Mouse (Mus musculus) thymus, postnatal 14 days (tissue): ENCODE measurements around the gene Fgf9.

ENCODE experiments used
- DNase-seq: peaks from one replicate; pipeline ENCODE4 v3.0.0; 2021

Gene Fgf9

DNA sequence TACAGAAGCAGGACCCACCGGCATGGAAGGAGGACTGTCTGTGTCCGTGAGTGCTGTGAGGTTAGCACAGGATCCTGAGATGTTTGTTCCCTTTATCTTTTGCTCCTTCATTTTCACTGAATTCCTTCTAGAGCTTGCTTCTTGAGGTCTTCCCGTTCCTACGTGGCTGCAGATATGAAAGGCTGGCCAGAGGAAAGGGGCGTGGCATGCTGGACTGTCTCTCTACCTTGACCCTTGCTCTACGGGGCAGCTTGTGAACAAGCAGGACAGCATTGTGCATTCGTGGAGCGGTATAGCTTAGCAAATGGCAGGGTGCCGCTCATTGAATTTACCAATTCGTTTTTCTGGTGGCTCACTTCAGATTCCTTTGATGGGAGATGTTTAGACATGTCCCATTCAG is 21.0 kb downstream of the Fgf9 start:
- DNase-seq = no peak

DNA sequence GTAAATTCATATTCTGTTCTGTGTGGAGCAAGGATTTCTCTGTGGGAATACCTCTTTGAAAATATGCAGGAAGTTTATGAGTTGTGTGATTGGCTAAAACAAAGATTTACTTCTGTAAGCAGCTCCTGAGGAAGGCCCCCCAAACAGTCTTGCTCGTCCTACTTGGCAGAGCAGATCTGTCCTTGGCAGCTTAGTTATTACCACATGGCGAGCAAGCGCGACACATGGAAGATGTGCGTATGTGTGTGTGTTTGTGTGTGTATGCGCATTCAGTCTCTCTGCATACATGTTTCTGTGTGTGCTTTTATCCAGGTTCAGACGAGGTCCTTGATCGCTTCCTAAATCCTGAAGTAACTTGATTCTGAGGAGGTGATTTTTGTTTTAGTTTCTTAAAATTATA is 29.3 kb downstream of the Fgf9 start:
- no peak for DNase-seq

GRCm38 (mm10) chr14:58101298-58101697 is 31.0 kb downstream of the Fgf9 start:
- no peak for DNase-seq

GRCm38 (mm10) chr14:58104266-58104665 is 33.9 kb downstream of the Fgf9 start:
- no peak for DNase-seq

GRCm38 (mm10) chr14:58105596-58105995 is 35.2 kb downstream of the Fgf9 start:
- DNase-seq = no peak

DNA sequence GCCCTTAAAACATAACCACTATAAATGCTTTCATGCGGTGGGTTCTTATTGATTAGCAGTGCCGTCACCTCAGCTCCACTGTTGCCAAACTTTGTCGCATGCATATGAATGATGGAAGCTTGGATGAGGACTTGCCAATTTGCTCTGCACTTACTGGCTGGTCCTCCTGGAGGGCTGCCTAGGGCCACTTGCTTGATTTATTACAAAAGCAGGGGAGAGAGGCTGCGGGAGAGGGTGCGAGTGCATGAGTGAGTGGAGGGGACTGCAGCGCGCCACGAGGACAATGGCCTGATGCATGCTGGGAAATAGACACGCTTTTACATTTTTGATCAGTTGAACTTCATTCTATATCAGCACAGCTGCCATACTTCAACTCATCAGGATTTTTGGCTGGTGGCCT is 39.3 kb downstream of the Fgf9 start:
- DNase-seq = no peak

DNA sequence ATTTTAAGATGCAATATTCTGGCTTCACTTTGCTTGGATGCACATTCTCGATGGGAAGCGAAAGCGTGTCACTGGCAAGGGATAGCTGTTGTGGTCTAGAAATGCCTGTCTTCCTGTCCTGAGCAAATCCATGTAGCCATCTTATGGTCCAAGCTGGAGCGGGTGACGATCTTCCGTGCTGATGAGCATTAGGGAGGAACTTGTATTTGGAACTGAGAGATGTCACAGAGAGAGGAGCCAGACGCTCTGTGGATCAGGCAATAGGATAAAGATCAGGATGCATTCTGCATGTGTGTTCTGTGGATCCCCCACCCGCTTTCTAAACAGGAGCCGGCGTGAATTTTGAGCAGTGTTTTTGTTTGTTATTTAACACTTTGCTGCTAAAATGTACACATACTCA is 41.2 kb downstream of the Fgf9 start:
- DNase-seq = no peak

GRCm38 (mm10) chr14:58112341-58112740 is 42.0 kb downstream of the Fgf9 start:
- no peak for DNase-seq

- DNase-seq = no peak
Observed at GRCm38 (mm10) chr14:58113180-58113579, 42.8 kb downstream of the Fgf9 start.

- no peak for DNase-seq
Observed at GRCm38 (mm10) chr14:58114146-58114545, 43.8 kb downstream of the Fgf9 start.

GRCm38 (mm10) chr14:58124625-58125024 is 54.3 kb downstream of the Fgf9 start:
- DNase-seq = no peak

DNA sequence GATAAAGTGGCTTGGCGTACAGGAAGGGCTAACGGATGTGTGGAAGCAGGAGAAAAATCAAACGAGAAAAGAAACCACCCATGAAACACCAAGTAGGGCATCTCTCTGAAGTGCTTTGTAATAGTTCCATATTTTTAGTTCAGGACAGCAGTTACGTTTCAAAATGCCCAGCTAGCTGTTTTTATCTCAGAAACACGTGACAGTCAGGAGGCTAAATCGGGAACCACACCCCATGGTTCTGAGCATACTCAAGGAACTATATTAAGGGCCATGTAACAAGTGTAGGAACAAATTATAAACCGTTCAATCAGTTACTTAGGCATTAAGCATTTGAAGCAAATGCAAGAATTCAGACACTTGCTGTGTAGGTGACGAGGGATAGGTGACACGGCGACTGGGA is 56.2 kb downstream of the Fgf9 start:
- no peak for DNase-seq

DNA sequence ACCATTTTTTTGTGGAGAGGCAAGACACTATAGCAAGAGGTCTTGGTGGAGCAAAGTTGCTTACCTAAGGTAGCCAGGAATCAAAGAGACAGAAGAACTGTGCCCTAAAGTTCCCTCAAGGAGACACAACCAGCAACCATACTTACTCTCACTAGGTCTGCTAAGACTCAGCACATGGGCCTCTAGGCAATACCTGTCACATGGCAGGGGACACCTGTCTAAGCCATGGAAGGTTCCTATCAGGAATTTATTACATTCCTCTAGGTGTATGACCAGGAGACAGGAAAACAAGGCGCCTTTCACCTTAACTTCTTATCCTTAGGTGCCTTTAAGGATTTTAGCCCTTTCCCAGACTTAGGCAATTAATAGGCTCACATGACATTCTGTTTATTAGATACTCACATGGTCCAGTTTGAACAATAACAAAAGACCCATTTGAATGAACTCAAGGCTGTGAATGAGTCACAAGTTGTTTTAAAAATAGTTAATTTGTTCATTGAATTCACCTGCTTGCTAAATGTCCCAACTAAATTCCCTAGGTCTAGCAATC is 69.2 kb downstream of the Fgf9 start:
- no peak for DNase-seq

GRCm38 (mm10) chr14:58149637-58150470 is 79.5 kb downstream of the Fgf9 start:
- DNase-seq = no peak

- no peak for DNase-seq
Observed at GRCm38 (mm10) chr14:58150471-58150855, 80.1 kb downstream of the Fgf9 start.

GRCm38 (mm10) chr14:58152110-58152509 is 81.8 kb downstream of the Fgf9 start:
- no peak for DNase-seq

DNA sequence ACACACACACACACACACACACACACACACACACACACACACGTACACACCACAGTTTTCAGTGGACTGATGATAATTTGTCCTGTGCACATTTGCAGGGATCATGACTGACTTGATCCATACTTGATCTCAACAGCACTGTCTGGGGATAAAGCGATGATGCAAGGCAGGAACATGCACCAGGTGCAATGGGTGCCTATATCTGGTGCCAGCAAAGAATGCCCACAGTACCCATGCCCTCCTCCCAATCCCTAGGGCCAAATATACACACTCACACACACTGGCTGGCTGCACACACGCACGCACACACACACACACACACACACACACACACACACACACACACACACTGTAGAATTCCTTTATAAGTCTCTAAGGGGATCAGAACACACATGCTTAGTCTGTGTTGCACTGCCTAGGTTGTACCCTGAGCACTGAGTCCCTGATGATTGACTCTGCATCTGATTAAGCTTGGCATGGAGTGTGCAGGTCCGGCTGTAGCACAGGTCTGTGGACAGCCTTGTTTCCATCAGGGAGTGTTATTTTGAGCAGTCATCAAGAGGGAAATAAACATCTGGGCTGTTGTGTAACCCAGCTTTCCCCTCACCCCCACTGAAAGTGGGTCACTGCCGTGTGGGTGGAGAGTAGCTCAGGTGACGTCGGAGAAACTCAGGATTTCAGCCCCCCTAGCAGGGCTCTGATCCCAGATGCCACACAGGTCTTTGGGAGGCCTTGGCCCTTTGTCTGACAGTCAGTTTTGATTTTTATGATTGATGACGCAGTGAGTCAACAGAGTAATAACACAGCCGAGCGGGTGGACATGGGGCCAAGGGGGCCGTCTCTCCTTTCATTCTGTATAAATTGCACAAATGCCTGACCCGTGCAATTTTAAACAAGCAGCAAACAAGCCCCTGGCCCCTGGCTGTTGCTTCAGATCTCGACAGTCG is 83.4 kb downstream of the Fgf9 start:
- DNase-seq = no peak

DNA sequence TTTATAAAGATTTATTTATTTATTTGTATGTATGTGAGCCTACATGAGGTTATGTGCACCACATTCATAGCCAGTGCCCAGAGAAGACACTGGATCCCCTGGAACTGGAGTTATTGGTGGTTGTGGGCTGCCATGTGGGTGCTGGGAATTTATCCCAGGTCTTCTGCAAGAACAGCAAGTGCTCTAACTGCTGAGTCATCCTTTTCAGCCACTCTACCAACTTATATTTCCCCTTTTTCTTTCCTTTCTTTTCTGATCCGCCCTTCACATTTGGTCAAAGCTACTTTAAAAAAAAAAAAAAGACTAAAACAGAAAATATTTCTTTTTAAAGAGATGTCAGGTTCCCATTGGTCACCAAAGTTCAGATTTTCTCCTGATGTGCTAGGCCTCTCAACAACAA is 90.3 kb downstream of the Fgf9 start:
- no peak for DNase-seq
